In the genomic region with DNA sequence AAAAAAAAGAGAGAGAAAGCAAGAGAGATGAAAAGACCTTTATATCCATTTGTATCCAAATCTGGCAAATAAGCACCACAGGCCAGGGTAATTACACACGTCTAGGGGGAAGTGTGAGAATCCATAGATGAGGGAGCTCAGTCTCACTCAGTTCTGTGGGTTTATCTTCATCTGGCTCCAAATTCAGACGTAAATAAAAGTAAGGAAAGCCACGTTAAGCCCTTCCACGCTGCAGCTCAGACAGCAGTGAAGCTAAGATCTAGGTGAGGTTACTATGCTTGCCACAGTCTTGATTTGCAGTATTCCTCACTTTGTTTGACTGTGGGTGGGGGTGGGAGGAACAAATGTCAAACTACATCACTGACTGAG, we compare ENCODE assay signal across 16 mouse cellular contexts.
DNase-seq lines count a peak whose midpoint lies in the region; ATAC-seq and TF ChIP-seq lines count a peak whose summit lies in the region.
"Had no signal": no experiment of that assay in that cellular context is flagged by ENCODE, and none has a peak within 500 bp of the region (broad histone marks: within the 10 kb centered on the region; RNA-seq: fewer than 3 reads in every experiment).

No protein-coding gene starts in this region.

- ATAC-seq in hindbrain, embryonic 12.5 days (ENCODE audit: low FRiP score) = peak; percentile 62; the same call in 1 of the 2 replicates
- peak; percentile 76 for ATAC-seq in midbrain, embryonic 13.5 days
- ATAC-seq: intestine, embryonic 15.5 days had no signal

- H3K9me3 ChIP-seq in hindbrain, embryonic 12.5 days (replicated peaks) = no peaks in the 10 kb centered on the region
- no peaks in the 10 kb centered on the region for H3K9me3 ChIP-seq in midbrain, embryonic 13.5 days
- H3K9me3 ChIP-seq: intestine, embryonic 15.5 days; lung, embryonic 15.5 days had no signal

- no peaks in the 10 kb centered on the region for H3K36me3 ChIP-seq in hindbrain, embryonic 12.5 days
- no peaks in the 10 kb centered on the region for H3K36me3 ChIP-seq in midbrain, embryonic 13.5 days
- no peaks in the 10 kb centered on the region for H3K36me3 ChIP-seq in heart, adult 2 months (ENCODE audit: control insufficient read depth, insufficient read depth, low read length)
- H3K36me3 ChIP-seq: intestine, embryonic 15.5 days; lung, embryonic 15.5 days had no signal

- H3K4me1 ChIP-seq in hindbrain, embryonic 12.5 days = peaks cover 10% of the 10 kb centered on the region; the same call in 1 of the 2 replicates
- peaks cover 21% of the 10 kb centered on the region for H3K4me1 ChIP-seq in midbrain, embryonic 13.5 days (replicated peaks)
- no peaks in the 10 kb centered on the region for H3K4me1 ChIP-seq in heart, adult 2 months (ENCODE audit: control insufficient read depth, insufficient read depth, low read length)
- H3K4me1 ChIP-seq: intestine, embryonic 15.5 days; lung, embryonic 15.5 days; megakaryocyte, embryonic 14.5 days had no signal

- no peak for TF ChIP-seq EP300 in heart, adult 2 months (IDR thresholded peaks at IDR 0.05; ENCODE audit: insufficient read depth, low read depth, low read length)

- TF ChIP-seq POLR2A in heart, adult 2 months (IDR thresholded peaks at IDR 0.05; ENCODE audit: insufficient read depth, low read depth, low read length) = no peak

- intact Hi-C loops in heart, adult 2 months (cut with DNase I) = no loop called here

- no peaks in the 10 kb centered on the region for H3K79me2 ChIP-seq in heart, adult 2 months (replicated peaks; ENCODE audit: control insufficient read depth, insufficient read depth, low read length)

- H3K27me3 ChIP-seq in hindbrain, embryonic 12.5 days = no peaks in the 10 kb centered on the region
- no peaks in the 10 kb centered on the region for H3K27me3 ChIP-seq in midbrain, embryonic 13.5 days
- no peaks in the 10 kb centered on the region for H3K27me3 ChIP-seq in heart, adult 2 months (ENCODE audit: control insufficient read depth, insufficient read depth, low read length)
- H3K27me3 ChIP-seq: intestine, embryonic 15.5 days; lung, embryonic 15.5 days; megakaryocyte, embryonic 14.5 days had no signal

- H3K9ac ChIP-seq in hindbrain, embryonic 12.5 days = no peak overlapping the region
- no peak overlapping the region for H3K9ac ChIP-seq in midbrain, embryonic 13.5 days (replicated peaks)
- no peak overlapping the region for H3K9ac ChIP-seq in heart, adult 2 months (ENCODE audit: low read depth, low read length)
- H3K9ac ChIP-seq: intestine, embryonic 15.5 days; lung, embryonic 15.5 days had no signal

- 46% methylated on average over 4 of the region's 4 CpGs for WGBS in hindbrain, embryonic 12.5 days
- WGBS in midbrain, embryonic 13.5 days = 12% methylated on average over 4 of the region's 4 CpGs
- 68% methylated on average over 4 of the region's 4 CpGs for WGBS in heart, adult 2 months

- peak; percentile 13 for DNase-seq in retina, embryonic 14.5 days (ENCODE audit: low spot score)
- DNase-seq in retina, postnatal 1 day = no peak
- DNase-seq in right cerebral cortex, adult 2 months (ENCODE audit: low spot score in 2 of 2) = no peak
- DNase-seq in liver = no peak
- no peak for DNase-seq in adrenal gland, adult 2 months
- no peak for DNase-seq in heart, adult 2 months
- DNase-seq: cerebellum, adult 9-10 months; gastrocnemius, postnatal 36 days; layer of hippocampus, adult 9-11 months; thymus, postnatal 14 days had no signal

- peak overlapping the region; percentile 75 for H3K27ac ChIP-seq in hindbrain, embryonic 12.5 days
- H3K27ac ChIP-seq in midbrain, embryonic 13.5 days = peak overlapping the region; percentile 85
- H3K27ac ChIP-seq in heart, adult 2 months = no peak overlapping the region; the same call in 1 of the 2 replicates
- H3K27ac ChIP-seq: intestine, embryonic 15.5 days; lung, embryonic 15.5 days had no signal

- no peak overlapping the region for H3K4me2 ChIP-seq in hindbrain, embryonic 12.5 days (replicated peaks)
- H3K4me2 ChIP-seq in midbrain, embryonic 13.5 days (replicated peaks) = no peak overlapping the region
- H3K4me2 ChIP-seq: intestine, embryonic 15.5 days; liver, embryonic 11.5 days; lung, embryonic 15.5 days had no signal

- no peak for TF ChIP-seq CTCF in heart, adult 2 months (IDR thresholded peaks at IDR 0.05)

- no peak overlapping the region for H3K4me3 ChIP-seq in hindbrain, embryonic 12.5 days
- H3K4me3 ChIP-seq in midbrain, embryonic 13.5 days (replicated peaks) = no peak overlapping the region
- no peak overlapping the region for H3K4me3 ChIP-seq in heart, adult 2 months
- H3K4me3 ChIP-seq: intestine, embryonic 15.5 days; lung, embryonic 15.5 days; megakaryocyte, embryonic 14.5 days had no signal
